Mouse (Mus musculus): ENCODE data around the gene Stac3. TPM values are rescaled to one million over a fixed set of nuclear protein-coding genes. Genes with fewer than 3 reads are reported as not detected.

The Stac3 gene
- total and polyA plus RNA-seq, 2 experiments from 2014 or later = 0.50 to 1.7 TPM

GRCm38 (mm10) chr10:127509051-127509836, 7.8 kb downstream of the Stac3 start:
- Histone ChIP-seq H3K27ac (ENCODE audit: low read depth, low read length) (peak overlapping the region; percentile 92), H3K36me3 (ENCODE audit: insufficient read depth) (no peaks in the 10 kb centered on the region; the same call in 1 of the 2 replicates), H3K27me3 (ENCODE audit: insufficient read depth, low read length) (no peaks in the 10 kb centered on the region), H3K4me1 (ENCODE audit: insufficient read depth) (peaks cover 38% of the 10 kb centered on the region), H3K9ac (peak overlapping the region; percentile 59), H3K9me3 (ENCODE audit: low read length) (no peaks in the 10 kb centered on the region), H3K4me3 (ENCODE audit: low read depth, low read length) (peak overlapping the region; percentile 43), H3K4me2 (ENCODE audit: low read depth) (peak overlapping the region; percentile 83)
- DNase-seq (peak; percentile 95), ATAC-seq (peak; percentile 65)
- under 1% methylated on average over 35 of the region's 35 CpGs for WGBS
- TF ChIP-seq CTCF (IDR thresholded peaks at IDR 0.05; ENCODE audit: low read depth) = peak; percentile 96

- H3K27ac ChIP-seq (ENCODE audit: low read depth, low read length) = peak overlapping the region; percentile 92
- 8% methylated on average over 17 of the region's 17 CpGs for WGBS
- peak overlapping the region; percentile 59 for H3K9ac ChIP-seq
- peak overlapping the region; percentile 43 for H3K4me3 ChIP-seq (ENCODE audit: low read depth, low read length)
- no peaks in the 10 kb centered on the region for H3K36me3 ChIP-seq (ENCODE audit: insufficient read depth)
- no peak for TF ChIP-seq CTCF (IDR thresholded peaks at IDR 0.05; ENCODE audit: low read depth)
- 0 out of 2 replicates have a peak, but pooled peaks cover 5% of the 10 kb centered on the region for H3K27me3 ChIP-seq (ENCODE audit: insufficient read depth, low read length)
- H3K4me2 ChIP-seq (ENCODE audit: low read depth) = peak overlapping the region; percentile 83
- peaks cover 38% of the 10 kb centered on the region for H3K4me1 ChIP-seq (ENCODE audit: insufficient read depth)
- no peak for ATAC-seq
- DNase-seq = peak; percentile 70
- H3K9me3 ChIP-seq (ENCODE audit: low read length) = no peaks in the 10 kb centered on the region
Measured at GRCm38 (mm10) chr10:127509837-127510701, 8.6 kb downstream of the Stac3 start.

GRCm38 (mm10) chr10:127510895-127511617, 9.6 kb downstream of the Stac3 start:
- peak overlapping the region; percentile 92 for H3K27ac ChIP-seq (ENCODE audit: low read depth, low read length)
- H3K4me2 ChIP-seq (ENCODE audit: low read depth) = peak overlapping the region; percentile 83
- DNase-seq = peak; percentile 64
- no peaks in the 10 kb centered on the region for H3K9me3 ChIP-seq (ENCODE audit: low read length)
- 8% methylated on average over 11 of the region's 11 CpGs for WGBS
- TF ChIP-seq CTCF (IDR thresholded peaks at IDR 0.05; ENCODE audit: low read depth) = no peak
- H3K27me3 ChIP-seq (ENCODE audit: insufficient read depth, low read length) = 0 out of 2 replicates have a peak, but pooled peaks cover 7% of the 10 kb centered on the region
- peak overlapping the region; percentile 68 for H3K9ac ChIP-seq
- no peaks in the 10 kb centered on the region for H3K36me3 ChIP-seq (ENCODE audit: insufficient read depth)
- peak overlapping the region; percentile 41 for H3K4me3 ChIP-seq (ENCODE audit: low read depth, low read length)
- H3K4me1 ChIP-seq (ENCODE audit: insufficient read depth) = peaks cover 38% of the 10 kb centered on the region
- no peak for ATAC-seq

- DNase-seq (peak; percentile 93), ATAC-seq (peak; percentile 42)
- peak; percentile 61 for TF ChIP-seq CTCF (IDR thresholded peaks at IDR 0.05; ENCODE audit: low read depth)
- Histone ChIP-seq H3K4me3 (ENCODE audit: low read depth, low read length) (peak overlapping the region; percentile 41), H3K9ac (peak overlapping the region; percentile 68), H3K4me2 (ENCODE audit: low read depth) (peak overlapping the region; percentile 83), H3K27ac (ENCODE audit: low read depth, low read length) (peak overlapping the region; percentile 92), H3K4me1 (ENCODE audit: insufficient read depth) (peaks cover 38% of the 10 kb centered on the region), H3K27me3 (ENCODE audit: insufficient read depth, low read length) (0 out of 2 replicates have a peak, but pooled peaks cover 10% of the 10 kb centered on the region), H3K9me3 (ENCODE audit: low read length) (no peaks in the 10 kb centered on the region), H3K36me3 (ENCODE audit: insufficient read depth) (no peaks in the 10 kb centered on the region)
- 2% methylated on average over 45 of the region's 46 CpGs for WGBS
Measured at GRCm38 (mm10) chr10:127511634-127512306, 10.3 kb downstream of the Stac3 start.

GRCm38 (mm10) chr10:127512307-127512666, 10.8 kb downstream of the Stac3 start:
- Histone ChIP-seq H3K9me3 (ENCODE audit: low read length) (no peaks in the 10 kb centered on the region), H3K27me3 (ENCODE audit: insufficient read depth, low read length) (0 out of 2 replicates have a peak, but pooled peaks cover 10% of the 10 kb centered on the region), H3K36me3 (ENCODE audit: insufficient read depth) (no peaks in the 10 kb centered on the region), H3K9ac (peak overlapping the region; percentile 68), H3K4me3 (ENCODE audit: low read depth, low read length) (peak overlapping the region; percentile 41), H3K27ac (ENCODE audit: low read depth, low read length) (peak overlapping the region; percentile 92), H3K4me1 (ENCODE audit: insufficient read depth) (peaks cover 38% of the 10 kb centered on the region), H3K4me2 (ENCODE audit: low read depth) (peak overlapping the region; percentile 83)
- DNase-seq = no peak
- 4% methylated on average over 7 of the region's 7 CpGs for WGBS
- ATAC-seq = no peak
- TF ChIP-seq CTCF (IDR thresholded peaks at IDR 0.05; ENCODE audit: low read depth) = no peak

GRCm38 (mm10) chr10:127512813-127513212, 11.3 kb downstream of the Stac3 start:
- 0 out of 2 replicates have a peak, but pooled peaks cover 10% of the 10 kb centered on the region for H3K27me3 ChIP-seq (ENCODE audit: insufficient read depth, low read length)
- H3K36me3 ChIP-seq (ENCODE audit: insufficient read depth) = peaks cover 3% of the 10 kb centered on the region; the same call in 1 of the 2 replicates
- H3K4me2 ChIP-seq (ENCODE audit: low read depth) = peak overlapping the region; percentile 83
- H3K4me1 ChIP-seq (ENCODE audit: insufficient read depth) = peaks cover 38% of the 10 kb centered on the region
- no peaks in the 10 kb centered on the region for H3K9me3 ChIP-seq (ENCODE audit: low read length)
- H3K27ac ChIP-seq (ENCODE audit: low read depth, low read length) = peak overlapping the region; percentile 92
- H3K4me3 ChIP-seq (ENCODE audit: low read depth, low read length) = peak overlapping the region; percentile 41
- H3K9ac ChIP-seq = peak overlapping the region; percentile 68
- under 1% methylated on average over 27 of the region's 27 CpGs for WGBS
- ATAC-seq (peak; percentile 53), DNase-seq (peak; percentile 97)
- TF ChIP-seq CTCF (IDR thresholded peaks at IDR 0.05; ENCODE audit: low read depth) = peak; percentile 100

Data from forebrain, postnatal 0 days (tissue).